Mouse (Mus musculus): ENCODE data around the gene Ripk4. TPM values are rescaled to one million over a fixed set of nuclear protein-coding genes. Genes with fewer than 3 reads are reported as not detected.

Gene Ripk4
- 0.53 to 0.69 TPM (median 0.64 TPM) in 3 of 4 replicates, not detected in the other for total RNA-seq (2023)

DNA sequence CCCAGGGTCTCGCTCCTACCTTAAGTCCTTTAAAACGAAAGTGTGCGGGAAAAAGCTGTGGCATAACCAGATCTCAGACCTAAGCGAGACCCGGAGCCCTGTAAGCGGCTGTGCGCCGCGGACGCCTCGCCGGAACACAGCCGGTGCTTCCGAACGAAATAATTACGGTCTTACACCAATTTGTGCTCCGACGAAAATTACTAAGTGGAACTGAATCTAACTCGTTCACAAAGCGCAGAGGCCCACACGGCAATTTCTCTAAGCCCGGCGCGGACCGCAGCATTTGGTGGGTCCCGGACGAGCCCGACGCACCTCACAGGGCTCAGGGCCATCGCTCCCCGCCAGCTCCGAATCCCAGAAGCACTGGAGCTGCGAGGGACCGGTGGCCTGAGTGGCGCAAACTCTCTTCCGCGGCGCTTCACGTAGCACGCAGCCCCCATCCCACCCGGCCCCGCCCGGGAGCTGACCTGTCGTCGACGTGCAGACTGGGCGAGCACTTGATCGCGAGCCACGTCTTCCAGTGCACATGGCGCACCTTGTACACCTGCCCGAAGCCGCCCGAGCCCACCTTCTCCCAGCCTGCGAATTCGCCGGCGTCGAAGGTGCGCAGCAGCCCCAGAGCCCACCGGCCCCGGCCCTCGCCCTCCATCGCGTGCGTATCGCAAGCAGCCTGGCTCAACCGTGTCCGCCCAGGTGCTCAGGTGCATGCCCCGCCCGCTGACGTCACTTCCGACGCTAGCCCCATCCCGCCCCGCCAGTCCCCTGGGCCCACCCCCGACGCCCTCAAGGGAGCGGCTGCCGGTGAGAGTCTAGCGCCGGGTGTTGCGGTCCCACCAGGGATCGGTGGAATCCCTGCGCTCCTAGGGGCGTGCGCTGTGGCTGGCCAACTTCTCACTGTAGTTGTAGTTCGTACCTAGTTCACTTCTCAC, at the start of gene Ripk4:
Gene Ripk4, minus strand, starts transcription at position 727 of the 929 bp plus-strand sequence.

Other genes with a start within 250 kb of the Ripk4 start
- gene Fam3b, start 249.0 kb downstream of the Ripk4 start, total RNA-seq (2023) = not detected in 4 replicates
- gene Tmprss2, start 152.6 kb downstream of the Ripk4 start, total RNA-seq (2023) = not detected in 4 replicates
- gene Prdm15, start 88.1 kb upstream of the Ripk4 start, total RNA-seq (2023) = 25.9 to 34.2 TPM (median 30.2 TPM) in 4 replicates
- gene C2cd2, start 198.8 kb upstream of the Ripk4 start, total RNA-seq (2023) = 13.3 to 15.7 TPM (median 14.5 TPM) in 4 replicates
- gene Zbtb21, start 198.8 kb upstream of the Ripk4 start, total RNA-seq (2023) = 107 to 126 TPM (median 114 TPM) in 4 replicates
- gene B230307C23Rik, start 233.5 kb upstream of the Ripk4 start, total RNA-seq (2023) = 10.8 to 23.7 TPM (median 14.7 TPM) in 4 replicates

Data from B cell, adult 62 days (primary cell).